Mouse (Mus musculus): ENCODE results near the gene Cyyr1.

GRCm38 (mm10) chr16:85541676-85542273 is 11.4 kb downstream of the Cyyr1 start:
- no peak for TF ChIP-seq TAL1 (IDR thresholded peaks at IDR 0.05; ENCODE audit: low read length)
- TF ChIP-seq GATA1 (IDR thresholded peaks at IDR 0.05; ENCODE audit: low read length) = no peak
